Mouse (Mus musculus): Measurements from ENCODE around the gene Angel2. TPM values are rescaled to one million over a fixed set of nuclear protein-coding genes. Genes with fewer than 3 reads are reported as not detected.
A peak's percentile ranks its signal among the peaks of the same experiment; 100 is the strongest.

Gene Angel2
- polyA plus RNA-seq, 1 experiment from 2014 or later: 13.3 TPM

- peak; percentile 49 for TF ChIP-seq CTCF (IDR thresholded peaks at IDR 0.05; ENCODE audit: low read depth)
- TF ChIP-seq EP300 (IDR thresholded peaks at IDR 0.05; ENCODE audit: low read depth): no peak
- Histone ChIP-seq H3K27ac (ENCODE audit: low read depth) (no peak overlapping the region), H3K4me1 (ENCODE audit: insufficient read depth) (no peaks in the 10 kb centered on the region), H3K4me2 (ENCODE audit: low read depth, low read length) (no peak overlapping the region), H3K4me3 (ENCODE audit: low read depth, low read length) (no peak overlapping the region), H3K9ac (replicated peaks) (no peak overlapping the region), H3K27me3 (ENCODE audit: insufficient read depth, low read length) (no peaks in the 10 kb centered on the region), H3K36me3 (replicated peaks; ENCODE audit: insufficient read depth, low read length) (no peaks in the 10 kb centered on the region), H3K9me3 (ENCODE audit: low read length) (no peaks in the 10 kb centered on the region)
- 68% methylated on average over 9 of the region's 9 CpGs for WGBS (ENCODE audit: insufficient replicate concordance)
- DNase-seq (no peak), ATAC-seq (no peak)
These were observed 64.6 kb downstream of the Angel2 start for GRCm38 (mm10) chr1:190989437-190990082.

- Histone ChIP-seq H3K9me3 (ENCODE audit: low read length) (peaks cover 5% of the 10 kb centered on the region; the same call in 1 of the 2 replicates), H3K4me1 (ENCODE audit: insufficient read depth) (no peaks in the 10 kb centered on the region), H3K9ac (replicated peaks) (no peak overlapping the region), H3K27ac (ENCODE audit: low read depth) (no peak overlapping the region), H3K36me3 (replicated peaks; ENCODE audit: insufficient read depth, low read length) (no peaks in the 10 kb centered on the region), H3K4me2 (ENCODE audit: low read depth, low read length) (no peak overlapping the region), H3K4me3 (ENCODE audit: low read depth, low read length) (no peak overlapping the region), H3K27me3 (ENCODE audit: insufficient read depth, low read length) (no peaks in the 10 kb centered on the region)
- DNase-seq: no peak
- ATAC-seq: no peak
- WGBS (ENCODE audit: insufficient replicate concordance): 62% methylated on average over 7 of the region's 7 CpGs
- TF ChIP-seq EP300 (IDR thresholded peaks at IDR 0.05; ENCODE audit: low read depth) (no peak), CTCF (IDR thresholded peaks at IDR 0.05; ENCODE audit: low read depth) (no peak)
These were observed 70.6 kb downstream of the Angel2 start for GRCm38 (mm10) chr1:190995548-190995947.

GRCm38 (mm10) chr1:190996346-190996877 lies 71.5 kb downstream of the Angel2 start:
- no peak overlapping the region for H3K4me2 ChIP-seq (ENCODE audit: low read depth, low read length)
- ATAC-seq (no peak), DNase-seq (no peak)
- no peak overlapping the region for H3K4me3 ChIP-seq (ENCODE audit: low read depth, low read length)
- no peaks in the 10 kb centered on the region for H3K27me3 ChIP-seq (ENCODE audit: insufficient read depth, low read length)
- WGBS (ENCODE audit: insufficient replicate concordance): 58% methylated on average over 6 of the region's 6 CpGs
- peaks cover 5% of the 10 kb centered on the region; the same call in 1 of the 2 replicates for H3K9me3 ChIP-seq (ENCODE audit: low read length)
- TF ChIP-seq CTCF (IDR thresholded peaks at IDR 0.05; ENCODE audit: low read depth) (peak; percentile 47), EP300 (IDR thresholded peaks at IDR 0.05; ENCODE audit: low read depth) (no peak)
- H3K9ac ChIP-seq (replicated peaks): no peak overlapping the region
- H3K4me1 ChIP-seq (ENCODE audit: insufficient read depth): no peaks in the 10 kb centered on the region
- H3K27ac ChIP-seq (ENCODE audit: low read depth): no peak overlapping the region
- H3K36me3 ChIP-seq (replicated peaks; ENCODE audit: insufficient read depth, low read length): no peaks in the 10 kb centered on the region

Other genes starting within 250 kb of the Angel2 start
- gene Rps6kc1, start 13.3 kb upstream of the Angel2 start, polyA plus RNA-seq (2015; fragmentation: Nextera tagmentation; extraction: Ambion mirVana): 2.9 and 3.9 TPM in 2 replicates
- gene Vash2, start 54.2 kb downstream of the Angel2 start, polyA plus RNA-seq (2015; fragmentation: Nextera tagmentation; extraction: Ambion mirVana): 0.27 and 0.31 TPM in 2 replicates
- gene Flvcr1, start 101.0 kb downstream of the Angel2 start, polyA plus RNA-seq (2015; fragmentation: Nextera tagmentation; extraction: Ambion mirVana): 2.6 and 3.0 TPM in 2 replicates
- gene Spata45, start 111.5 kb downstream of the Angel2 start, polyA plus RNA-seq (2015; fragmentation: Nextera tagmentation; extraction: Ambion mirVana): 0.49 TPM in 1 of 2 replicates, not detected in the other
- 6.0 and 6.5 TPM in 2 replicates for gene Tatdn3, start 137.8 kb downstream of the Angel2 start, polyA plus RNA-seq (2015; fragmentation: Nextera tagmentation; extraction: Ambion mirVana)
- gene Nsl1, start 137.9 kb downstream of the Angel2 start, polyA plus RNA-seq (2015; fragmentation: Nextera tagmentation; extraction: Ambion mirVana): 5.2 and 5.7 TPM in 2 replicates
- gene Batf3, start 172.7 kb downstream of the Angel2 start, polyA plus RNA-seq (2015; fragmentation: Nextera tagmentation; extraction: Ambion mirVana): 1.6 and 2.2 TPM in 2 replicates
- not detected in 2 replicates for gene Fam71a, start 239.7 kb downstream of the Angel2 start, polyA plus RNA-seq (2015; fragmentation: Nextera tagmentation; extraction: Ambion mirVana)